In the genomic region with DNA sequence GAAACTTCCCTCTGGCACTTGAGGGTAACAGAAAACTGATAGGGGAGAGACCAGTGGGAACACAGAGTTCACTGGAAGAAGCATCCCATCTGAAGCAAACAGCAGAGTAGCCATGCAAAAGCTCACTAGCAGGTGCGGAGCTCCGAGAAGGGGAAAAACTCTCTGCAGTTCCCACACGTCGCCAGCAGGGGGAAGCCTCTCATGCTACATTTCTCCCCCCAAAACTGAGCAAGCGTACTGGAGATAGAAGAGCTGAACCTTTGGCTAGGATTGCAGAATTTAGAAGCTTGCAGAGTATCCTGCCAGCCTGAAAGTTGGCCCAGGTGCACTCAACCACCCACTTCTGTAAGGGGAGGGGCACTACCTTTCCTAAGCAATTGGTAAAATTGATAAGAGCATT, we compare ENCODE assay signal across 9 mouse cellular contexts. TPM values are rescaled to one million over a fixed set of nuclear protein-coding genes. Genes with fewer than 3 reads are reported as not detected.
DNase-seq lines count a peak whose midpoint lies in the region; ATAC-seq and TF ChIP-seq lines count a peak whose summit lies in the region.
"Had no signal": no experiment of that assay in that cellular context is flagged by ENCODE, and none has a peak within 500 bp of the region (broad histone marks: within the 10 kb centered on the region; RNA-seq: fewer than 3 reads in every experiment).

No protein-coding gene starts in this region.

- H3K9ac ChIP-seq in hindbrain, embryonic 12.5 days: no peak overlapping the region
- H3K9ac ChIP-seq in hindbrain, embryonic 14.5 days: no peak overlapping the region
- no peak overlapping the region for H3K9ac ChIP-seq in midbrain, postnatal 0 days (replicated peaks; ENCODE audit: low read length, poor library complexity, severe bottlenecking)
- H3K9ac ChIP-seq in stomach, postnatal 0 days (ENCODE audit: low read length): no peak overlapping the region
- H3K9ac ChIP-seq: neural tube, embryonic 12.5 days had no signal

- H3K9me3 ChIP-seq in hindbrain, embryonic 10.5 days: no peaks in the 10 kb centered on the region
- H3K9me3 ChIP-seq in hindbrain, embryonic 12.5 days (replicated peaks): no peaks in the 10 kb centered on the region
- no peaks in the 10 kb centered on the region for H3K9me3 ChIP-seq in hindbrain, embryonic 14.5 days (ENCODE audit: control insufficient read depth, low read length)
- no peaks in the 10 kb centered on the region for H3K9me3 ChIP-seq in midbrain, postnatal 0 days (ENCODE audit: low read length)
- H3K9me3 ChIP-seq in stomach, postnatal 0 days (ENCODE audit: control insufficient read depth, low read length): no peaks in the 10 kb centered on the region
- H3K9me3 ChIP-seq: neural tube, embryonic 12.5 days had no signal

- no peak overlapping the region for H3K27ac ChIP-seq in hindbrain, embryonic 10.5 days
- no peak overlapping the region for H3K27ac ChIP-seq in hindbrain, embryonic 12.5 days
- H3K27ac ChIP-seq in hindbrain, embryonic 14.5 days: no peak overlapping the region
- no peak overlapping the region for H3K27ac ChIP-seq in midbrain, postnatal 0 days (ENCODE audit: low read depth, low read length)
- no peak overlapping the region for H3K27ac ChIP-seq in stomach, postnatal 0 days (replicated peaks)
- H3K27ac ChIP-seq: neural tube, embryonic 12.5 days had no signal

- DNase-seq in hindbrain, embryonic 10.5 days (ENCODE audit: low spot score): peak; percentile 70
- DNase-seq in c-Kit-positive CD71-positive TER-119-positive erythroid progenitor cells, embryonic 14.5 days (ENCODE audit: low spot score): peak; percentile 38
- peak; percentile 20 to 86 for DNase-seq in frontal cortex, adult 2 months (ENCODE audit: extremely low spot score in 1 of 2, low spot score in 1 of 2)
- peak; percentile 78 for DNase-seq in hindbrain, embryonic 14.5 days (ENCODE audit: low spot score)
- DNase-seq in left cerebral cortex, adult 18-20 months (ENCODE audit: low spot score in 2 of 2): peak; percentile 64 to 75
- peak; percentile 71 for DNase-seq in midbrain, postnatal 0 days (ENCODE audit: low spot score)
- DNase-seq in stomach, postnatal 0 days (ENCODE audit: low spot score): peak; percentile 62

- 12% methylated on average over 5 of the region's 5 CpGs for WGBS in hindbrain, embryonic 10.5 days
- 21% methylated on average over 5 of the region's 5 CpGs for WGBS in hindbrain, embryonic 12.5 days
- 12% methylated on average over 5 of the region's 5 CpGs for WGBS in hindbrain, embryonic 14.5 days
- WGBS in midbrain, postnatal 0 days: 14% methylated on average over 5 of the region's 5 CpGs
- WGBS in stomach, postnatal 0 days: 18% methylated on average over 5 of the region's 5 CpGs

- peaks cover 18% of the 10 kb centered on the region; the same call in 1 of the 2 replicates for H3K4me1 ChIP-seq in hindbrain, embryonic 10.5 days (replicated peaks)
- H3K4me1 ChIP-seq in hindbrain, embryonic 12.5 days: peaks cover 4% of the 10 kb centered on the region; the same call in 1 of the 2 replicates
- H3K4me1 ChIP-seq in hindbrain, embryonic 14.5 days (replicated peaks; ENCODE audit: control insufficient read depth, insufficient read depth, low read length): peaks cover 15% of the 10 kb centered on the region
- peaks cover 4% of the 10 kb centered on the region; the same call in 1 of the 2 replicates for H3K4me1 ChIP-seq in midbrain, postnatal 0 days (ENCODE audit: insufficient read depth, low read length)
- no peaks in the 10 kb centered on the region for H3K4me1 ChIP-seq in stomach, postnatal 0 days (replicated peaks; ENCODE audit: control insufficient read depth, insufficient read depth)
- H3K4me1 ChIP-seq: neural tube, embryonic 12.5 days had no signal

- ATAC-seq in hindbrain, embryonic 12.5 days (ENCODE audit: low FRiP score): no peak
- ATAC-seq in hindbrain, embryonic 14.5 days (ENCODE audit: low FRiP score): peak; percentile 32; the same call in 1 of the 2 replicates
- ATAC-seq in midbrain, postnatal 0 days (ENCODE audit: low FRiP score): no peak
- ATAC-seq in stomach, postnatal 0 days (ENCODE audit: low FRiP score, low TSS enrichment): no peak

- H3K4me3 ChIP-seq in hindbrain, embryonic 10.5 days: no peak overlapping the region
- no peak overlapping the region for H3K4me3 ChIP-seq in hindbrain, embryonic 12.5 days
- no peak overlapping the region for H3K4me3 ChIP-seq in hindbrain, embryonic 14.5 days (replicated peaks; ENCODE audit: low read length)
- no peak overlapping the region for H3K4me3 ChIP-seq in midbrain, postnatal 0 days (ENCODE audit: low read depth, low read length)
- H3K4me3 ChIP-seq in stomach, postnatal 0 days (ENCODE audit: low read depth, low read length): no peak overlapping the region
- H3K4me3 ChIP-seq: neural tube, embryonic 12.5 days had no signal

- peaks cover 29% of the 10 kb centered on the region for H3K27me3 ChIP-seq in hindbrain, embryonic 10.5 days (ENCODE audit: insufficient read depth, poor library complexity, severe bottlenecking)
- H3K27me3 ChIP-seq in hindbrain, embryonic 12.5 days: peaks cover 18% of the 10 kb centered on the region
- peaks cover 18% of the 10 kb centered on the region for H3K27me3 ChIP-seq in hindbrain, embryonic 14.5 days (ENCODE audit: control insufficient read depth, insufficient read depth, low read length)
- no peaks in the 10 kb centered on the region for H3K27me3 ChIP-seq in midbrain, postnatal 0 days (ENCODE audit: insufficient read depth, low read length)
- H3K27me3 ChIP-seq in stomach, postnatal 0 days (ENCODE audit: control insufficient read depth, insufficient read depth, low read length): no peaks in the 10 kb centered on the region

- no peaks in the 10 kb centered on the region for H3K36me3 ChIP-seq in hindbrain, embryonic 10.5 days
- no peaks in the 10 kb centered on the region for H3K36me3 ChIP-seq in hindbrain, embryonic 12.5 days
- no peaks in the 10 kb centered on the region for H3K36me3 ChIP-seq in hindbrain, embryonic 14.5 days (replicated peaks; ENCODE audit: control insufficient read depth, insufficient read depth)
- H3K36me3 ChIP-seq in midbrain, postnatal 0 days (ENCODE audit: insufficient read depth, low read length): no peaks in the 10 kb centered on the region
- H3K36me3 ChIP-seq in stomach, postnatal 0 days (ENCODE audit: control insufficient read depth, insufficient read depth, low read length): no peaks in the 10 kb centered on the region
- H3K36me3 ChIP-seq: neural tube, embryonic 12.5 days had no signal

- TF ChIP-seq CTCF in midbrain, postnatal 0 days (IDR thresholded peaks at IDR 0.05): peak; percentile 82
- TF ChIP-seq CTCF in stomach, postnatal 0 days (IDR thresholded peaks at IDR 0.05; ENCODE audit: low read depth): peak; percentile 82

- no peak for TF ChIP-seq EP300 in stomach, postnatal 0 days (optimal IDR thresholded peaks at IDR 0.05)

- H3K4me2 ChIP-seq in hindbrain, embryonic 12.5 days (replicated peaks): no peak overlapping the region
- no peak overlapping the region for H3K4me2 ChIP-seq in hindbrain, embryonic 14.5 days (replicated peaks)
- H3K4me2 ChIP-seq in midbrain, postnatal 0 days (ENCODE audit: low read depth, low read length, poor library complexity, severe bottlenecking): no peak overlapping the region
- no peak overlapping the region for H3K4me2 ChIP-seq in stomach, postnatal 0 days (replicated peaks; ENCODE audit: low read depth)
- H3K4me2 ChIP-seq: neural tube, embryonic 12.5 days had no signal

RNA-seq across cellular contexts. Expression of a gene that starts 14.7 kb away (rescaled TPM):
- polyA plus RNA-seq in hindbrain, embryonic 10.5 days (2016; fragmentation: Nextera tagmentation; extraction: Ambion mirVana): 3.7 and 3.8 TPM in 2 replicates
- 4.4 and 4.6 TPM in 2 replicates for polyA plus RNA-seq in hindbrain, embryonic 12.5 days (2016; fragmentation: Nextera tagmentation; extraction: Ambion mirVana)
- polyA plus RNA-seq in frontal cortex, adult 2 months (2012; rRNA removed): 20.0 and 25.3 TPM in 2 replicates
- 1.7 and 2.0 TPM in 2 replicates for polyA plus RNA-seq in hindbrain, embryonic 14.5 days (2014; fragmentation: Nextera tagmentation; extraction: Ambion mirVana)
- 10 to 100 TPM; 17.5 to 18.5 TPM for total RNA-seq in left cerebral cortex, adult 18-20 months (2021)
- 5.9 and 9.2 TPM in 2 replicates for total RNA-seq in midbrain, postnatal 0 days (2014; rRNA removed)
- 1.0 and 1.3 TPM in 2 replicates for polyA plus RNA-seq in midbrain, postnatal 0 days (2015; fragmentation: Nextera tagmentation; extraction: Ambion mirVana)
- polyA plus RNA-seq in stomach, postnatal 0 days (2015; fragmentation: Nextera tagmentation; extraction: Ambion mirVana): 3.0 and 3.1 TPM in 2 replicates
